Mouse (Mus musculus): ENCODE measurements around the gene Fbxl13. TPM values are rescaled to one million over a fixed set of nuclear protein-coding genes. Genes with fewer than 3 reads are reported as not detected.

Fbxl13 gene
- total RNA-seq, 2 experiments from 2014 or later = 0.33 to 0.36 TPM

DNA sequence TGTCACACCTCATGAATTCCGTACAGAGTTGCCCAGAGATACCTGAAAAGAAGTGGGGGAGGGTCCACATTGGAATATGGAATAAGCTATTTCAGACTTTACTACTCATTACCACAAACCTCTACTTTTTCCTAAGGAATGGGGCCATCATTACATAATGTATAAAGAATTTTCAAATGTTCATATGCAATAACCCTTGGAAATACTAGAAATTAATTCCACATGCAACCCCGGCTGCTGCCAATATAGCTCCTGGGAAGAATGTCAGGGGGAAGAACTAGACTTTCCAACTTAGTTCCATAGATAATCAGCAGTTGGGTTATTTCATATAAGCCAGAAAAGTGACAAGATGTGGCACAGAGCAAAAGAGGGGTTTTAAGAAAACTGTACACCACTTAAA is 53.3 kb downstream of the Fbxl13 start:
- DNase-seq (ENCODE audit: low spot score in 2 of 2) = no peak
- intact Hi-C loops (cut with DNase I) = no loop called here

DNA sequence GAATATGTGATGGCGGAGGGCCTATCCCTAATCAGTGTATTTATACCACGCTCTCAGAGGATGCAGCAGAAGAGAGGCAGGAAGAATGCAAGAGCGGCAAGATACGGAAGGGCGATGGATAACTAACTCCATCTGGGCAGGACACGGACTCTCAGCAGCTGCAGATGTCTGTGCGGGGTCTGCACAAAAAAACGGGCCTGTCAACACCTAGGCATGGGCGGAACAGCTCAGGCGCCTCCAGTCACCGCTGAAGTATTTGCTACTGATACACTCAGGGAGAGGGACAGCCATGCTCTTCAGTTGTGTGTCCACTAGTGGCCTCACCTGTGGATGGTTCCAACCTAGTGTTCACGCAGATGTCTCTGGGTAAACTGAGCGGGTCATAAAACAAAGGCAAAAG is 57.2 kb downstream of the Fbxl13 start:
- intact Hi-C loops (cut with DNase I) = no loop called here
- no peak for DNase-seq (ENCODE audit: low spot score in 2 of 2)

DNA sequence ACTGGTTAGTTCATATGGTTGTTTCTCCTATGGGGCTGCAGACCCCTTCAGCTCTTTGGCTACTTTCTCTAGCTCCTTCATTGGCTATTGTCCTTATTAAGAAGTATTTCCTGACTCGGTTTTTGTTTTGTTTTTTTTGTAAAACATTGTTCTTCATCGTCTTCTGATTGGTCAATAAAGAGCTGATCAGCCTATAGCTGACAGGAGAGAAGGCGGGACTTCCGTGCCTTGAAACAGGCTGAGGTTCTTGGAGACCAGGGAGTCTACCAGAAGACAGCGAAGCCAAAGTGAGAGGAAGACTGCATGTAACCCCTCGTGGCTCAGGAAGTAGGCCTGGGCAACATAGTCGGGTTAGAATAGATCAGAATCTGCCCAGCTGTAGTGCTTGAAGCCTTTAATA is 57.8 kb downstream of the Fbxl13 start:
- DNase-seq (ENCODE audit: low spot score in 2 of 2) = no peak
- intact Hi-C loops (cut with DNase I) = loop anchor here (2.0 kb wide), 1 partner anchor 153 kb away; no protein-coding TSS in a partner anchor

DNA sequence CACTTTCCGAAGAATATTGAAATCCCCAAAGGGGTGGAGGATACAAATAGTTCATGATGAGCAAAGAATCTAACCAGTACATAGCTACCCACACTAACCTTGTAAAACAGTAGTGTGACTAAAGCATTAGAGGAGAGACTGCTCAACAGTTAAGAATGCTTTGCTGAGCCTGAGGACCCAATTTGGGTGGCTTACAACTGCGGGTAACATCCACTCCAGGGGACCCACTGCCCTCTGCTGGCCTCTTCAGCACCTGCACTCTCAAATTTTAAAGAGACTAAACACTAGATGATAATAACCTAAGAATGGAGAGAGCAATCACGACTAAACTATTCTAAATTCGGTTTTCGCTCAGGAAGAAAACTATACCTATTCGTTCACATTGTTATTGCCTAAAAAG is 58.7 kb downstream of the Fbxl13 start:
- intact Hi-C loops (cut with DNase I) = loop anchor here (2.0 kb wide), 1 partner anchor 152 kb away; no protein-coding TSS in a partner anchor
- DNase-seq (ENCODE audit: low spot score in 2 of 2) = peak; percentile 41 to 53

DNA sequence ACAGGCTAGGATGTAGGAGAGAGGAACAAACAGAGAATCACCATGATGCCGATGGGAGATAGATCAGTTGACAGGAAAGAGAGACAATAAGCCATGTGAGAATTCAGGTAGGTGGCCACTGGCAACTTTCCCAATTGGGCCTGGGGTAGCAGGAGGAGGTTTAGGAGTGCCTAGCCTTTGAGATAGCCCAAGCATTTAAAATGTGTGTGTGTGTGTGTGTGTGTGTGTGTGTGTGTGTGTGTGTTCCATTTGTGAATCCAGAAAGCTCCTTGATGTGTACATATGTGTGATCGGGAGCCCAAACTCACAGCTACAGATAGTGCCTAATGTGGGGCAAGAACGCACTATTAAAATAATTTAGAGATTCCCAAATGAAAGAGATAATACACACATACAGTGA is 67.3 kb downstream of the Fbxl13 start:
- DNase-seq (ENCODE audit: low spot score in 2 of 2) = no peak
- intact Hi-C loops (cut with DNase I) = no loop called here

DNA sequence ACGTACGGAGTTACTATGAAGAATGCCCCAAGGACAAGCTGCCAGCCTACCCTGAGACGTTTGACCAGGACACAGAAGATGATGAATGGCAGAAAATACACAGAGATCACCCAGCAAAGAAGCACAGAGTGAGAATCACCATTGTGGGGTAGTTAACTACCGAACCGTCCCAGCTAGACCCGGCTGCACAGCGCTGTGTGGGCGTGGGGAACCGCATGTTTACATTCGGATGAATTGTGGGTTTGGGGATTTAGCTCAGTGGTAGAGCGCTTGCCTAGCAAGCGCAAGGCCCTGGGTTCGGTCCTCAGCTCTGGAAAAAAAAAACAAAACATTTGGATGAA is 70.3 kb downstream of the Fbxl13 start:
- DNase-seq (ENCODE audit: low spot score in 2 of 2) = no peak
- intact Hi-C loops (cut with DNase I) = no loop called here

DNA sequence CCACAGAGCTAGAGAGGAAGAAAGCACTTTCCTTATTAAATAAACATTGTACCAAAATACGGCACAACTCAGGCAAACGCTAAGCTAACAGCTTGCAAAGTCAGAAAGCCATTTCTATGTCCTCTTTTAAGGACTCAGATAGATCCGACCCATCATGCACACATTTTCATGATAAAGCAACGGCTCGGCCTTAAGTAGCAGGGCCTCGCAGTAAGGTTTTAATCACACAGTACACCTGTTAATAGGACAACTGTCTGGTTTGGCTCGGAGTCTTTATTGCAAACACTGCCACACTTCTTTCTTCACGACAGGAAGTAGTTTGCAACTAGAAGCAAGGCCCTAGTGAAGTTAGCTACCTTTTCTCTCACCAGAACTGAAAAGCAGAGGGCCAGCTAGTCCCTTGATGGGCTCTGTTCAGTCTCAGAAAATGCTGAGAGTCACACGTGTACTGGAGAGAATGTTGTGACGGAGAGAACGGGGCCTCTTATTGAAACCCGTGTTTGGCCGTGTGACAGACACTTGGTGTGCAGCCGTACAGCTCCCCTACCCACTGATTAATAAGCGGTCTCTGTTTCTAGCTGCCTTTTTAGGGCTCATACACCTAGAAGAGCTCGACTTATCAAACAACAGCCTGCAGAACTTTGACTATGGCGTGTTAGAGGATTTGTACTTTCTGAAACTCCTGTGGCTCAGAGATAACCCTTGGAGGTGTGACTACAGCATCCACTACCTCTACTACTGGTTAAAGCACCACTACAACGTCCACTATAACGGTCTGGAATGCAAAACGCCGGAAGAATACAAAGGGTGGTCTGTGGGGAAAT is 70.8 kb downstream of the Fbxl13 start:
- intact Hi-C loops (cut with DNase I) = no loop called here
- DNase-seq (ENCODE audit: low spot score in 2 of 2) = no peak

DNA sequence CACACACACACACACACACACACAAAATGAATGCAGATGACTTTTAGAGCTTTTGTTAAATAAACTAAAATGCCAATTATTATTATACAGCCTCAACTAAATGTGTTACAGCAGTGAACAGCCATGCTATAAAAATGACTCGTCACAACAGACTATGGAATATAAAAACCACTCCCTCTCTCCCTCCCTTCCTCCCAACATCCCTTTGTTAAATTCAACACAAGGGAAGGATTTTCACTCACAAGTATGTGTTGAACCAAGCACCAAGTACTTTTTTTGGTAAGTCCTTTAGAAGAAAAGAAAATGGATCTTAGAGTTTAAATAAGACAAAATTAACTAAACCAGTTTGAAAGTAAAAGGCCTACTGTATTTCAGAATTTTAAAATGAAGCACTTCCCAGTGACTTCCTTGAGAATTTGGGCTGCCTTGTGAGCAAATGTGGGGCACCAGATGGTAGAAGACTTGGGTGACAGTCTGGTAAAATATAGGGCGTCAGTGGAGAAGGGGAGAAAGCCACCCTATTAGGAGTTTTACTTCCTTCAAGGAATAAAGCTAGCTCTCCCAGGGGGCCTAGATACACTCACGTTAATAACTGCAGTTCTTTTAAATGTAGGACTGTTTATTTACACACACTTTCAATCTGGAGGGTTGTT is 72.5 kb downstream of the Fbxl13 start:
- intact Hi-C loops (cut with DNase I) = no loop called here

DNA sequence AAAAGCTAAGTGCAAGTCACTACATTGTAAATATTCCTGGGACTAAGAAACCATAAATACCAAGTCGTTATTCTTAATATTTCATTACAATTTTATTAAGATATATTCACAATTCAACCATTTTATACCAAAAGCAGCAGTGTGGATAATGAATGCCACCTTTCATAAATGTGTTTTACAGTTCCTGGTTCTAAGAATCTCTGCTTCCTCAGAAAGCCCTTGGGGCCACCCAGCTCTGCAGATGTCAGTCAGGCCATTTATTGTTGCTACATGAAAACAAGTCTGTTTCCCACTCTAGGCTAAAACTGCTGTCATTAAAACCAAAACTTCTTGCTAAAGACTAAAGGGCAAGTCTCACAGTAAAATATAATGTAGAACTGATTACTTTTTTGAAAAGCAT is 77.7 kb downstream of the Fbxl13 start:
- no peak for DNase-seq (ENCODE audit: low spot score in 2 of 2)
- intact Hi-C loops (cut with DNase I) = no loop called here

More for the DNA sequence above, 72.5 kb downstream of the Fbxl13 start:
- DNase-seq (ENCODE audit: low spot score in 2 of 2) = no peak

DNA sequence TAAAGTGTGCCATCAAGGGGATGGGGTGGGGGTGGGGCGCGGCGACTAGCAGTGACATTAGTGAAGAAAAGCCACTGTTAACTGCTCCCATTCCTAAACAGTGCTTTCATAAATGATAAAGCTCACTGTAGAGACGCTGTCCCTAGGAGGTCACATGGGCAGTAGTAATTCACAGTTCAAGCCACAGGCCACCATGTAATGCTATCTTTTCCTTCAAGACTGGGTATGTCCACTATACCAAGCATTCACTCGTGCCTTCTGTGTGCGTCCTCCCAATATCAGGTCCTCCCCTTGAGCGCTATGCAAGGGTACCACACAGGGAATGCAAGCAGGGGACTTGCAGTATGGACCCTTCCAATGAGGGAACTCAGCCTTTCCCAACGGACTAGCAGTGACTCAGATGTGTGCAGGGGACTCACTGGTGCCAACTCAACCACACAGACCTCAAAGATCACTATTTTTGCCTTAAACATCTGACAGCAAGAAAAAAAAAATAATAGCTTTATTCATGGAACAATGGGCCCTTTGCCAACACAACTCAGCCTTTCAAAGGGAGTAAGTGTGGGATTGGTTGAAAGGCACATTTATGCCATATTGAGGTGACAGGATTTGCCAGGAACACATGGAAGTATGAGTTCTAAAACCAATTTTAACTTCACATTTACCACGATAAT is 79.9 kb downstream of the Fbxl13 start:
- intact Hi-C loops (cut with DNase I) = no loop called here
- no peak for DNase-seq (ENCODE audit: low spot score in 2 of 2)

DNA sequence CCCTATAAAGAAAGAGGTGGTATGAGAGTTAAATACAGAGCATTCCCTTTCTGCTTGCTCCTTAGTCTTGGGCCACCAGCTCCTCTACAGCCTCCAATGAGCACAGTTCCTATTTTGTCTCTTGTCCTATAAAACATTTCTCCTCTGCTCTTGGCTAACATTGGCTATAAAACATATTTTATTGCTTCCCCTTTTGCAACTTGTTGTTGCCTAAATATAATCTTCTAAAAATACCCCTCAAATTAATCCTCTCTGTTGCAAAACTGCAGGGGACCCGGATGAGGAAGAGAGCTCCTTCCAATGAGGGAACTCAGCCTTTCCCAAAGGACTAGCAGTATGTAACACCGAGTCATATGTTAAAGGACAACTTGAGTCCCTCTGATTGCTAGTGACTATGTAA is 81.5 kb downstream of the Fbxl13 start:
- intact Hi-C loops (cut with DNase I) = no loop called here
- no peak for DNase-seq (ENCODE audit: low spot score in 2 of 2)

DNA sequence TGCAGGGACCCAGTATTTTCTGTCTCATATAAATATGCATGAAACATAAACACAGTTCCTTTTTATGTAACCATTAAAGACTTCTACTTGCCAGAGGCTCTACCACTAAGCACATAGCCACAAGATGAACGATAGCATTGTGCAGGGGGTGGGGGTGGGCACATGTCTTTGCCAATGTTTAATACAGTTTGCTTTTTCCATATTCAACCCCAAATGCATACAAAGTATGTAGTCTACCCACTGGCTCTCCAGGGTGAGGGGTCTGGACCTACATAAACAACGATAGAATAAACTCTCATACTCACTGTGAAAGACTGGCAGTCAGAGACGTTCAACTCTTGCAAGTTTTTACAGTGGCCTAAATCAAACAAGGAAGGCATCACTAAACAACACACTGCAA is 88.9 kb downstream of the Fbxl13 start:
- intact Hi-C loops (cut with DNase I) = no loop called here
- DNase-seq (ENCODE audit: low spot score in 2 of 2) = no peak

DNA sequence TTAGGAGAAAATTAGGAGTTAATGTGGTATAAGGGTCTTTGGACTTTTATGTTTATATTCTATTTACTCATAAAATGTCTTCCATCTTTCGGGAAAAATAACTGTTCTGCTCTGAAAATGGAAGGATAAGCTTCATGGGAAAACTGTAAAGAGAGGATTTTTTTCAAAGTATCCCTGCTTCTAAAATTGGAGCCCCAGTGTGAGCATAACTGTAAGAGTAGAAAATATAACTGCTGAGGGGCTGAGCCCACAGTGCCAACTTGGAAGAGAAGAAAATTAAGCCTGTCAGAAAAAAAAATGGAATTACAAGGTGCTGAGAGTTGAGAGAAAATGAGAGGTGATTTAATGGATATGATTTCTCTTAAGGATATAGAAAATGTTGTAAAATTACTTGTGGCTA is 90.7 kb downstream of the Fbxl13 start:
- DNase-seq (ENCODE audit: low spot score in 2 of 2) = no peak
- intact Hi-C loops (cut with DNase I) = no loop called here

DNA sequence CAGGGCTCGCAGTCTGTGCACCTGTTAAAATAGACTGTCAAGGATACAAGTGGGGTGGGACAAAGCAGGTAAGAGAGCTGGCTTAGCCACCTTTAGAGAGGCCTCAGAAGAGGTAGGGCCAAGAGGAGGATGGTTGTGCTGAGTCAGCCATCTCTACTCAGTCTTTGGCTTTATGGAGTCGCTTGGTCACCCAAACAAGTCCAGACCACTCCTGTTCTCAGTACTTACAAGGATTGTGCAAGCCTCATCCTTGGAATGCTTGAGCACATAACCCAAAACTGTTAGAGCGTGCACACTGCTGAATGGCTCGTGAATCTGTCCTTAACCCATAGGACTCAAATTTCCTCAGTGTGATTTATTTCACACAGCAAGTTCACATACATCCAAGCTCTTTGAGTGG is 91.7 kb downstream of the Fbxl13 start:
- DNase-seq (ENCODE audit: low spot score in 2 of 2) = no peak
- intact Hi-C loops (cut with DNase I) = no loop called here

DNA sequence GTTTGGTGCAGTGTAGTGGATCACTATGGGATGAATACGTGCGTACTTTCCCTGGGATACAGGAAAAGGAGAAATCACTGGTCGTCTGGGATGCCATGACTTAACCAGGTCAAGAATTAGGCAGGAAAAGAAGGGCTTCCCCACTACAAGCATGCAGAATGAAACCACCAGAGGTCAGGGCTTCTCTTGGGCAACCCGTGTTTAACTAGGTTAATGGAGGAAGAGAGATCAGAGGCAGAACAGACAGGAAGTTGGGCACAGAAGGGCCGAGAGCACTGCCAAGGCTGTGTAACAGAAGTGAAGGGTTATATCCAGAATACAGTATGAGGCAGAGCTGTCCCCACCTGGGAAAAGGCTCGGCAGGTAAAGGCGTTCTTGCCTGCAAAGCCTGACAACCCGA is 98.4 kb downstream of the Fbxl13 start:
- intact Hi-C loops (cut with DNase I) = no loop called here
- no peak for DNase-seq (ENCODE audit: low spot score in 2 of 2)

DNA sequence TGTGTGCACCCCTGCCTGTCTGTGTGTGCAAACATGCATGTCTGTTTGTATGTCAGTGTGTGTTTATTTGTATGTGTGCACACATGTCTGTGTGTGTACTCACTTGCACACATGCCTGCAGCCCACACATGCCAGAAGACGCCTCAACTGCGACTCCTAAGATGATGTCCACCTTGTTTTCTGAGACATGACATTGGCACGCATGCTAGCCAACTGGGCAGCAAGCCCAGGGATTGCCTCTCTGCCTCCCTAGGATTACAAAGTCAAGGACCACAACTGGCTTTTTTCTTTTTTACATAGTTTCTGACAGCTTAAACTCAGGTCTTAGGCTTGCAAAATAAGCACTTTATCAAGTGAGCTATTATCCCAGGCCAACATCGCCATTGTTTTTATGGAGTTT is 99.6 kb downstream of the Fbxl13 start:
- no peak for DNase-seq (ENCODE audit: low spot score in 2 of 2)
- intact Hi-C loops (cut with DNase I) = no loop called here

DNA sequence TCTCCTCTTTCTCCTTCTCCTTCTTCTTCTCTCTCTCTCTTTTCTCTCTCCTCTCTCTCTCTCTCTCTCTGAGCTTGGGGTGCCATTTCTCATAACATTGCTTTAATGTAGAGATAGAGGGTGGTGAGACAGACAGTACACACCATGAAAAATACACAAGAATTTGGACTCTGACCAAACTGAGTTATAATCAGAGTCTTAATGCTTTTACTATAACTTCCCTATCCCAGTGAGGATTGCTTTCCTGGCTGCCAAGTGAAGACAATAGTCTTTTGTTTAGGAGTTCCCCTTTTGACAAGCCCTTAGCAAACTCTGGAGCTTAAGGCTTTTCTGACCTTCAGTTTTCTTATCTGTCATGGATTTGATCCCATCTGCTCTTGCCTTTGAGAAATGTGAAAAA is 100.2 kb downstream of the Fbxl13 start:
- intact Hi-C loops (cut with DNase I) = no loop called here
- no peak for DNase-seq (ENCODE audit: low spot score in 2 of 2)

DNA sequence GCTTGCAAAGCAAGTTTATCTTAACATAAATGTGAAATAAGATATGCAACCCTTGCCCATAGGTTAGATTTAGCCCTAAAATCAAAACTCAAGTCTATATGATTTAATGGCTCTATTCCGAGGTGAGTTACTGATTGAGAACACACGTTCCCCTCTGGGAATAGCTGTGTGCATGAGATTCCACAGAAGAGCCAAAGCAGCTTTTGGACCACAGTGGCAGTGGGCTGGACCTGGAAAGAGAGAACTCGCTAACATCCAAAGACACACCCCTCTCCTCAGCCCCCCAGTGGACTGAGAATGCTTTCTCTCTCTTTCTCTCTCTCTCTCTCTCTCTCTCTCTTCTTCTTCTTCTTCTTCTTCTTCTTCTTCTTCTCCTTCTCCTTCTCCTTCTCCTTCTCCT is 100.6 kb downstream of the Fbxl13 start:
- DNase-seq (ENCODE audit: low spot score in 2 of 2) = no peak
- intact Hi-C loops (cut with DNase I) = no loop called here

DNA sequence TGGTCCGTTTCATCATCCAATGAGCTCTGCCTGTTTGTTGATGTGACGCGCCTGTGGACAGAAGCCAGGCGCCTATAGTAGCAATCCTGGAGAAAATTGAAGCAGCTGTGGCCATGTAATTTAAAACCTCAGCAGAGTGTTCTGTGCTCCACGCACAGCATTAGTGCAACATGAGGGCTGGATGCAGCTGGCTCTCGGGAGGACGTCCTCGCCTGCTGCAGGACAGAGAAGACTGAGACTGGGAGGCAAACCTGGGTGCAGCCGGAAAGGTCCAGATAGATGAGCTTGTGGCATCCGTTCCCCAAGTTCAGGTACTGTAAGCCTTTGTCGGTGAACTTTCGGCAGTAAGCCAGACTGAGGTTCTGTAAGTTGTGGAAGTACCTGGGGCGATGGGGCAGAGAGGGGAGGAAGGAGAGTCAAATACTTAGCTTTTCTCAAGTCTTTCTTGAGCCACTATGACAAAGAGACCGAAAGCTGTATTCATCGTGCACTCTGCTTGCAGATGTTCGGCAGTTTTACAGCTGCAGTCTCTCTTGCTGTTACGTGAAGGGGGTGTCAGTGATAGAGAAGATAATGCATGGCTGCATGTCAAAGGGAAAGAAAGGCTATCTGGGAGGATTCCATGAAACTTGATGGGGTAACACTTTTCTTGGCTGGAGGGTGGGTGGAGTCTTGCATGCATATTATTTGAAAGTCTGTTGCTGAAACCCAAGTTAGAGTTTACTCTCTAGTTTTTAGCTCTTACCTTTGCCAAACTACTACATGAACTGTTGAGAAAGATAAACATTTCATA is 101.8 kb downstream of the Fbxl13 start, which contains the start of gene Lrrc17:
Lrrc17 (plus strand) TSS at position 151 of the 793 bp plus-strand sequence.
- intact Hi-C loops (cut with DNase I) = no loop called here
- no peak for DNase-seq (ENCODE audit: low spot score in 2 of 2)

DNA sequence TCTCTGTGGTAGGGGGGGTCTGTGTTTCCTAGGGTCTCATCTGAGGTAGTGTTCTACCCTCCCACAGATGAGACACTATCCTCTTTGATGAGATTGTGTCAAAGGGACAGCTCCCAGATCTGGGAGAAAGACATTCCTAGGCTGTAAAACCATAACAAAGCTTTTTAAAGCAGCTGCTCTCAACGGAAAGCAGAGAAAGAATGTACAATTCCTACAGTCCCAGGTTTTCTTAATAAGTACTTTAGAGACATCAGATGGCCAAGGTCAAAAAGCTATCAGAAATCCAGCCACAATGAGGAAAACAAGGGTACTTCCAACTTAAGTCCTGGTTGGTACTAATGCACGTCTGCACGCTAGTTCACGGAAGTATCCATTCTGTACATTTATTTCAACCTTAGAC is 103.2 kb downstream of the Fbxl13 start:
- no peak for DNase-seq (ENCODE audit: low spot score in 2 of 2)
- intact Hi-C loops (cut with DNase I) = no loop called here

Measured in left cerebral cortex, postnatal 14 days (tissue).